Mouse (Mus musculus): ENCODE results near the gene Spata17. TPM values are rescaled to one million over a fixed set of nuclear protein-coding genes. Genes with fewer than 3 reads are reported as not detected.
A peak's percentile ranks its signal among the peaks of the same experiment; 100 is the strongest.

Spata17 gene
- polyA plus RNA-seq, 1 experiment from 2014 or later = 0.92 TPM

DNA sequence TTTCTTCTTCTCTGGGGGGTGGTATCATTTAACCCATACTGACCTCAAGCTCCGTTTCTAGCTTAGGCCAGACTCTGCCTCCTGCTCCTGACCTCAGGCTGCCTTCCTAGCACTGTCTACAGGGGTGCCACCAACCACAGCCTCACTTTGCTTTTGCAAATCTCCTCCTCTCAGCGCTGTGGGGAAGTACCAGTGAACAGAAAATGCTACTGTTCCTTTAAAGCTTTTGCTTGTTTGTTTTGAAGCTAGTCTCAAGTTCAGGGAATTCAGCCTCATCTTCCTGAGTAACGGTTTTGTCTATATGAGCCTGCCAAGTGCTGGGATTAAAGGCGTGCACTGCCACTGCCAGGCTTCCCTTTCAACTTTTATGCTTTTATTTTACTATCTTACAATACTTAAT lies 5.8 kb downstream of the Spata17 start:
- DNase-seq (ENCODE audit: low spot score, missing footprints) (no peak), ATAC-seq (ENCODE audit: low FRiP score) (no peak)
- no peaks in the 10 kb centered on the region for H3K4me1 ChIP-seq (ENCODE audit: control insufficient read depth, insufficient read depth, low read length)
- H3K9me3 ChIP-seq (ENCODE audit: control insufficient read depth, low read length) = no peaks in the 10 kb centered on the region
- H3K9ac ChIP-seq (ENCODE audit: low read length) = no peak overlapping the region
- H3K4me2 ChIP-seq = no peak overlapping the region
- 58% methylated on average over 4 of the region's 4 CpGs for WGBS
- H3K27me3 ChIP-seq (ENCODE audit: control insufficient read depth, insufficient read depth, low read length) = no peaks in the 10 kb centered on the region
- no peak overlapping the region for H3K4me3 ChIP-seq (ENCODE audit: low read depth, low read length)
- H3K36me3 ChIP-seq (ENCODE audit: control insufficient read depth, insufficient read depth, low read length) = no peaks in the 10 kb centered on the region
- H3K27ac ChIP-seq (ENCODE audit: low read depth, low read length) = no peak overlapping the region

DNA sequence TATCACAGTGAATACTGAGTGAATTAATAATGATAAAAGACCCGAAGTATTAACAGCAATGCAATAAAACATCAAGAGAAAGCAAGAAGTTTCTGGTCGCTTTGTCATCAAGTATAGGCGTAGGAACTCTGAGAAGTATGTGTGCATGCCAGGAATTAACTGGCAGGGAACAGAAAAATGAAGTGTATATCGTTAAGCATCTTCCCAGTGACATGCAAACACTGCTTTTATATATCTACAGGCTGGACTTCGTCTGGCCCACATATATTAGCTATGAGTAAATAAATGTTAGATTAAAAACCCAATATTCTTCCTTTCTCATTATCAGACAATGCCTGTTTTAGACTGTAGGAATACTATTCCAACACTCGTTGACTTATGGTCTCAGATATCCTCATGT lies 9.8 kb downstream of the Spata17 start:
- Histone ChIP-seq H3K27me3 (ENCODE audit: control insufficient read depth, insufficient read depth, low read length) (no peaks in the 10 kb centered on the region), H3K9ac (ENCODE audit: low read length) (no peak overlapping the region), H3K27ac (ENCODE audit: low read depth, low read length) (no peak overlapping the region), H3K4me1 (ENCODE audit: control insufficient read depth, insufficient read depth, low read length) (no peaks in the 10 kb centered on the region), H3K4me2 (no peak overlapping the region), H3K4me3 (ENCODE audit: low read depth, low read length) (no peak overlapping the region), H3K9me3 (ENCODE audit: control insufficient read depth, low read length) (no peaks in the 10 kb centered on the region), H3K36me3 (ENCODE audit: control insufficient read depth, insufficient read depth, low read length) (no peaks in the 10 kb centered on the region)
- no peak for ATAC-seq (ENCODE audit: low FRiP score)
- DNase-seq (ENCODE audit: low spot score, missing footprints) = no peak
- WGBS = 82% methylated on average over 6 of the region's 6 CpGs

DNA sequence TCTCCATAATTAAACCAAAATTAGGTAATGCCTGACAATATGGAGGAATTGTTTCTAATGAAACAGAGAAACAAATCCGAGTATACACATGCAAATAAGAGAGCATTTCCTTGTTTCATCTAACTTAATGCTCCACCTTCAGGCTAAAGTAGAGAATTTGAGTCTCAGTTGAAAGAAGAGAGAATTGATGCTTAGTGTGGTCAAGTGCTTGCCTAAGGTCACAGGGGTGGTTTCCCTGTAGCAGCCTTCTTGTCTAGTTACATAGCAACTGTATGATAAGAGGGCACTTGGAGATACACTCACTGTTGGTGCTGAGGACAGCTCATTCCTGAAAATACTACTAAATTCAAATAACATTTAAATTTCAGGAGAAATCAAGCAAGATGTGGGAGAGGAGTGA lies 36.7 kb downstream of the Spata17 start:
- H3K9ac ChIP-seq (ENCODE audit: low read length) = no peak overlapping the region
- H3K4me3 ChIP-seq (ENCODE audit: low read depth, low read length) = no peak overlapping the region
- no peak overlapping the region for H3K27ac ChIP-seq (ENCODE audit: low read depth, low read length)
- WGBS = 55% methylated on average over 1 of the region's 1 CpGs
- DNase-seq (ENCODE audit: low spot score, missing footprints) (no peak), ATAC-seq (ENCODE audit: low FRiP score) (no peak)
- no peak overlapping the region for H3K4me2 ChIP-seq
- H3K36me3 ChIP-seq (ENCODE audit: control insufficient read depth, insufficient read depth, low read length) = no peaks in the 10 kb centered on the region
- no peaks in the 10 kb centered on the region for H3K4me1 ChIP-seq (ENCODE audit: control insufficient read depth, insufficient read depth, low read length)
- H3K27me3 ChIP-seq (ENCODE audit: control insufficient read depth, insufficient read depth, low read length) = no peaks in the 10 kb centered on the region
- no peaks in the 10 kb centered on the region for H3K9me3 ChIP-seq (ENCODE audit: control insufficient read depth, low read length)

DNA sequence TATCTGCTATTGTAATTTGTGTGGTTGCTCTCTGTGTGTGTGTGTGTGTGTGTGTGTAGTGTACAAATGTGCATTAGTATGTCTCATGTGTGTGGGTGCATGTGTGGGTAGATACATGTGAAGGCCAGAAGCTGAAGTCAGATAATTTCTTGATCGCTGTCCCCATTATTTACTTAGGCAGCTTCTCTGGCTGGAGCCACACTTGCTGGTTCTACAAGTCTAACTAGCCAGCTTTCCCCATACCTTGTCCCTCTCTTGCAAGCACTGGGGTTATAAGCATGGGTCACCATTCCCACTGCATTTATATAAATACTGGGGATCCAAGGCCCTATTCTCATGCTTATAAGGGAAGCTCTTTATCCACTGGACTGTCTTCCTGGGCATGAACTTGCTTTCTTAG lies 39.3 kb downstream of the Spata17 start:
- ATAC-seq (ENCODE audit: low FRiP score) = no peak

DNA sequence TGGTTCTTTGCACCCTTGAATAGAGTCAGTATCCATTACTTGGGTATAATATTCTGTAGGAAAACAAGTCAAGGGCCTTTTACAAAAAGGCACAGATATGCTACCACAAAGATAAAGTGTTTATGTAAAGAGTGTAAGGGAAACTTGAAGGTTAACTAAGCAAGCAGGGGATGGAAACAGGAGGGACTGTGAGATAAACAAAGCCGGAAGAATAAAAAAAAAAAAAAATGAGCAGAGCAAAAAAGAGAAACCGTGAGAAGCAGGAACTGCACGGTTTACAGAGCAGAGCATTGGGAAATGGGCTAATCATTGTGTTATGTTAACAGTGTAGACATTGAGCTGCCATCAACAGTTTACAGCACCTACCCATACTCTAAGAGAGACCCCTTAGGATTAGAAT lies 44.9 kb downstream of the Spata17 start:
- Histone ChIP-seq H3K9me3 (ENCODE audit: control insufficient read depth, low read length) (no peaks in the 10 kb centered on the region), H3K9ac (ENCODE audit: low read length) (no peak overlapping the region), H3K27ac (ENCODE audit: low read depth, low read length) (no peak overlapping the region), H3K4me2 (no peak overlapping the region), H3K36me3 (ENCODE audit: control insufficient read depth, insufficient read depth, low read length) (no peaks in the 10 kb centered on the region), H3K4me1 (ENCODE audit: control insufficient read depth, insufficient read depth, low read length) (no peaks in the 10 kb centered on the region), H3K4me3 (ENCODE audit: low read depth, low read length) (no peak overlapping the region), H3K27me3 (ENCODE audit: control insufficient read depth, insufficient read depth, low read length) (no peaks in the 10 kb centered on the region)
- ATAC-seq (ENCODE audit: low FRiP score) (no peak), DNase-seq (ENCODE audit: low spot score, missing footprints) (no peak)
- 77% methylated on average over 3 of the region's 3 CpGs for WGBS

More for the DNA sequence above, 39.3 kb downstream of the Spata17 start:
- 100% methylated on average over 1 of the region's 1 CpGs for WGBS
- H3K4me1 ChIP-seq (ENCODE audit: control insufficient read depth, insufficient read depth, low read length) = no peaks in the 10 kb centered on the region
- no peak overlapping the region for H3K27ac ChIP-seq (ENCODE audit: low read depth, low read length)
- no peaks in the 10 kb centered on the region for H3K27me3 ChIP-seq (ENCODE audit: control insufficient read depth, insufficient read depth, low read length)
- no peaks in the 10 kb centered on the region for H3K9me3 ChIP-seq (ENCODE audit: control insufficient read depth, low read length)
- no peak overlapping the region for H3K9ac ChIP-seq (ENCODE audit: low read length)
- H3K36me3 ChIP-seq (ENCODE audit: control insufficient read depth, insufficient read depth, low read length) = no peaks in the 10 kb centered on the region
- no peak overlapping the region for H3K4me3 ChIP-seq (ENCODE audit: low read depth, low read length)
- no peak overlapping the region for H3K4me2 ChIP-seq
- DNase-seq (ENCODE audit: low spot score, missing footprints) = no peak

DNA sequence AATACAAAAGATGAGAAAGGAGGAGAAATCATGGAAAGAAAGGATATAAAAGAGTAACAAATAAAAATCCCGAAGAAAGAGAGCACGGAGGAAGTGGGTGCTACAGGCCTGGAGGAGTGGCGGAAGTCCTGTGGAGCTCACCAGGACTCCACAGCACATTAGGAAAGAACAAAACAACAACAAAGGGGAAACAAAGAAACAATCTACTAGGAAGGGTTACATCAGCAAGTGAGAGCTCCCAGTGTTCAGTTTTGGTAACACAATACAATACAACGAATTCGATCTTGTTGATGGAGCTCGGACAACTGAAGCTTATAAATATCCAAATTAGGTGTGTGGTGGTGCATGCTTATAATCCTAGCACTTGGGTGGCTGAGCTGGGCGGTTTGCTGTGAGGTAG lies 45.6 kb downstream of the Spata17 start:
- H3K9ac ChIP-seq (ENCODE audit: low read length) = no peak overlapping the region

DNA sequence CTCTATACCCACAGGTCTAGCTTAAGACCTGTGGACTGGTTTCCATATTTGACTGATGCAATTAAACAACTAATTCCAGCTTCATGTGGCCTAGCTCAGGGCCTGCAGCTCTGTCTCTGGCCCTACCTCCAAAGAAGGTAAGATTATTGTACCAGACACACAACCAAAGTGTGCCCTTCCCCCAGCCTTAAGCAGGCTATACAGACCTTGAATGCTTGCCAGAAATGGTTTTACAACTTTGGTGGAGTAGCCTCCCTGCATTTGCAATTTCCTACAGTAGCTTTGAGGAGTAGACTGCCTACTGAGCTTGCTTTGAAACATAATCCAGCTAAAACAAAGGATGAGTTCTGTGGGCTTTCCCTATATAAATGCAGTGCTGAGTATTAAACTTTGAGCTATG lies 51.7 kb downstream of the Spata17 start:
- Histone ChIP-seq H3K4me2 (no peak overlapping the region), H3K4me1 (ENCODE audit: control insufficient read depth, insufficient read depth, low read length) (no peaks in the 10 kb centered on the region), H3K36me3 (ENCODE audit: control insufficient read depth, insufficient read depth, low read length) (no peaks in the 10 kb centered on the region), H3K9ac (ENCODE audit: low read length) (no peak overlapping the region), H3K27me3 (ENCODE audit: control insufficient read depth, insufficient read depth, low read length) (no peaks in the 10 kb centered on the region), H3K27ac (ENCODE audit: low read depth, low read length) (no peak overlapping the region), H3K4me3 (ENCODE audit: low read depth, low read length) (no peak overlapping the region), H3K9me3 (ENCODE audit: control insufficient read depth, low read length) (no peaks in the 10 kb centered on the region)
- DNase-seq (ENCODE audit: low spot score, missing footprints) = no peak
- no peak for ATAC-seq (ENCODE audit: low FRiP score)

More for the DNA sequence above, 45.6 kb downstream of the Spata17 start:
- DNase-seq (ENCODE audit: low spot score, missing footprints) = no peak
- H3K4me1 ChIP-seq (ENCODE audit: control insufficient read depth, insufficient read depth, low read length) = no peaks in the 10 kb centered on the region
- no peak overlapping the region for H3K27ac ChIP-seq (ENCODE audit: low read depth, low read length)
- no peaks in the 10 kb centered on the region for H3K27me3 ChIP-seq (ENCODE audit: control insufficient read depth, insufficient read depth, low read length)
- no peak overlapping the region for H3K4me2 ChIP-seq
- H3K36me3 ChIP-seq (ENCODE audit: control insufficient read depth, insufficient read depth, low read length) = no peaks in the 10 kb centered on the region
- ATAC-seq (ENCODE audit: low FRiP score) = no peak
- H3K4me3 ChIP-seq (ENCODE audit: low read depth, low read length) = no peak overlapping the region
- no peaks in the 10 kb centered on the region for H3K9me3 ChIP-seq (ENCODE audit: control insufficient read depth, low read length)
- WGBS = 71% methylated on average over 7 of the region's 7 CpGs

DNA sequence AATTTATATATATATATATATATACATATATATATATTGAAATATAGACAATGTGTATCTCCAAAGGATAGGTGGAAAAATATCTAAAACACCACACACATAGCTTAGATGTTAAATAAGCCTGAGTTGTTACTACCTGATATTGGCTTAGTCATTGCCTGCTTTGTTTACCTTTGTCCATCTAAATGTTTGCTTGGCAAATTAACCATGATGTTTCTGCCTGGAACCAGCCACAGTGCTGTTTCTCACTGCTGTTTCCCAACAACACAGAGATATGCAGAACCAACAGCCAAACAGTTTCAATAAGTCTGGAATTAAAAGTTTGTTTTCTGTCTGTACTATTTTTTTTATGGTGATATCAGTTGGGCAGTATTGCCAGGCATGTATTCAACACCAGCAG lies 59.6 kb downstream of the Spata17 start:
- Histone ChIP-seq H3K4me2 (no peak overlapping the region), H3K4me3 (ENCODE audit: low read depth, low read length) (no peak overlapping the region), H3K27me3 (ENCODE audit: control insufficient read depth, insufficient read depth, low read length) (no peaks in the 10 kb centered on the region), H3K9me3 (ENCODE audit: control insufficient read depth, low read length) (no peaks in the 10 kb centered on the region), H3K27ac (ENCODE audit: low read depth, low read length) (no peak overlapping the region), H3K36me3 (ENCODE audit: control insufficient read depth, insufficient read depth, low read length) (no peaks in the 10 kb centered on the region), H3K4me1 (ENCODE audit: control insufficient read depth, insufficient read depth, low read length) (no peaks in the 10 kb centered on the region), H3K9ac (ENCODE audit: low read length) (no peak overlapping the region)
- DNase-seq (ENCODE audit: low spot score, missing footprints) (no peak), ATAC-seq (ENCODE audit: low FRiP score) (no peak)

DNA sequence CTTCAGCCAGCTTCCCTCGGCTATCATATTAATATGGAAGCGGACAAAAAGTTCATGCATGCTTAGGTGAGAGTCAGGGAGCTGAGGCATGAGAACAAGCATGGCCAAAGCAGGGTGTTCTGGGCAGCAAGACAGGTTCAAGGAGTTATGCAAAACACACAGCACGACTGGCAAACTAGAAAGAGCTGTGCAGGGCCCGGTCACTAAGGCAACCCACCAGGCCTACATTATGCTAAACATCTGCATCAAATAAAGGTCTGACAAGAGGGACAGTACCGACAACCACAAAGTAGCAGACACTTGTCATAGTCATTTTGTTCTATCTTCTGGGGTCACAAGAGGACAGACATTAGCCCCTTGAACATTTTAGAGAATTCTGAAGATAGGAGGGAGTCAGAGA lies 61.6 kb downstream of the Spata17 start:
- Histone ChIP-seq H3K9me3 (ENCODE audit: control insufficient read depth, low read length) (no peaks in the 10 kb centered on the region), H3K4me3 (ENCODE audit: low read depth, low read length) (no peak overlapping the region), H3K27ac (ENCODE audit: low read depth, low read length) (no peak overlapping the region), H3K36me3 (ENCODE audit: control insufficient read depth, insufficient read depth, low read length) (no peaks in the 10 kb centered on the region), H3K4me1 (ENCODE audit: control insufficient read depth, insufficient read depth, low read length) (no peaks in the 10 kb centered on the region), H3K4me2 (no peak overlapping the region), H3K9ac (ENCODE audit: low read length) (no peak overlapping the region), H3K27me3 (ENCODE audit: control insufficient read depth, insufficient read depth, low read length) (no peaks in the 10 kb centered on the region)
- 67% methylated on average over 5 of the region's 5 CpGs for whole genome bisulfite sequencing
- no peak for ATAC-seq (ENCODE audit: low FRiP score)
- no peak for DNase-seq (ENCODE audit: low spot score, missing footprints)

DNA sequence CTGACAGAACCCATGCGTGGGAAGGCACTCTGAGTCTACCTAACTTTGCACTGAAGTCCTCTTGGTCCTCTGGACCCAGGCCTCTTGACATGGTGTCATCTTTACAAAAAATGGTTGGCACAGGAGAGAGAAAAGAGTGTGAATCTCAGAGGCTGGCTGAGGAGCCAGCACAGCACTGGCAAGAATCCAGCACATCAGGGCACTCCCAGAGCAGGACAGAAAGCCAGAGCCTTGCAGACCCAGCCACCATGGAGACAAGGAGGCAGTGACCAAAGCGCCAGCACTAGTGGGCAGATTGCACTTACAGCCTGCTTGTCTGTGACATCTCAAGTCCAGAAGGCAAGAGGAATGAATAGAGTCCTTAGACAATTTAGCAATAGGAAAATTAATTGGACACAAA lies 62.7 kb downstream of the Spata17 start:
- Histone ChIP-seq H3K4me1 (ENCODE audit: control insufficient read depth, insufficient read depth, low read length) (no peaks in the 10 kb centered on the region), H3K4me2 (no peak overlapping the region), H3K27ac (ENCODE audit: low read depth, low read length) (no peak overlapping the region), H3K4me3 (ENCODE audit: low read depth, low read length) (no peak overlapping the region), H3K36me3 (ENCODE audit: control insufficient read depth, insufficient read depth, low read length) (no peaks in the 10 kb centered on the region), H3K9me3 (ENCODE audit: control insufficient read depth, low read length) (no peaks in the 10 kb centered on the region), H3K27me3 (ENCODE audit: control insufficient read depth, insufficient read depth, low read length) (no peaks in the 10 kb centered on the region), H3K9ac (ENCODE audit: low read length) (no peak overlapping the region)
- ATAC-seq (ENCODE audit: low FRiP score) = no peak
- 93% methylated on average over 2 of the region's 2 CpGs for WGBS
- DNase-seq (ENCODE audit: low spot score, missing footprints) = peak; percentile 80
